Mouse (Mus musculus): Measurements from ENCODE around the gene Apoe.
A peak's percentile ranks its signal among the peaks of the same experiment; 100 is the strongest.

Apoe gene

DNA sequence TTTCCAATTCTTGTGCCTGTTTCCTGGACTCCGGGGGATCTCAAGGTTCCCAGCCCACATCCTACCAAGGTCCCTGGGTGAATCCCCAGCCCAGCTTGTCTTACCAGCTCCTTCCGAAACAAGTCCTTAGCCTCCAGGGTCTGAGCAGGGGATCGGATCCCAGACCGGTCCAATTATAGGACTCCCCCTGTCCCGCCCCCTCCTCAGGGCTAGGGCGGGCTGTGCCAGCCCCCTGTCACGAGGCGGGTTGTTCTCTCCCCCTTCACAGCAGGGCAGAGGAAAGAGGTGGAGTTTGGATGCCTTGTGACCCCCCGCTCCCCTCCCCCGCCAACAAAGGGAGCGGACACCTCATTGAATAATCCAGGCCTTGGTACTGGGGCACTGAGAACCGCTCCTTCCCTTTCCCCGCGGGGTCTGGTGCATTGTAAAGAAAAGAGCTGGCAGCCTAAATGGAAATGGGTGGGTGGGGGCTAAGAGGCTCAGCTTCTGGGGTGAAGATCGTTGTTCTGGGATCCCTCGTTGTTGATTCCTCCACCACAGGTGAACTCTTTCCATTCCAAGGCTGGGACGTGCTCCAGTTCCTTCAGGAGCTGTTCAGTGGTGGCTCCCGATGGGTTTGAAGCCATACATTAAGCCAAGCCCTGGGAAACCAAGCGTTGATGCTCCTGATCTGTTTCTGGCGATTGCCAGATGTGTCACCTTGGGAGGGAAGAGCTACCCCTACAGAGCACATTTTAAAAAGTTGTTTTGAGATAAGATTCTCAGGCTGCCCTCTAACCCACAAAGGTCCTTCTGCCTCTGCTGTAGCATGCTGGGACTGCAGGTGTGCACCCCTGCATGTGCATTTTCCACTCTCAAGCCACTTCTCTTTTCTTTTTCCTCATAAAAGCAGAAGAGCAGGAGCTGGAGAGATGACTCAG lies at the start of gene Apoe:
Apoe (minus strand) TSS at position 282 of the 920 bp plus-strand sequence.
- DNase-seq (ENCODE audit: low spot score in 2 of 2) = peak in 1 of 2 experiments; percentile 42

GRCm38 (mm10) chr7:19747420-19748218 lies 48.6 kb upstream of the Apoe start:
- peak; percentile 36 to 39 for DNase-seq (ENCODE audit: low spot score in 2 of 2)

- no peak for DNase-seq (ENCODE audit: low spot score in 2 of 2)
Observed at GRCm38 (mm10) chr7:19746426-19747201, 47.6 kb upstream of the Apoe start.

- no peak for DNase-seq (ENCODE audit: low spot score in 2 of 2)
Observed at GRCm38 (mm10) chr7:19745971-19746370, 47.0 kb upstream of the Apoe start.

DNA sequence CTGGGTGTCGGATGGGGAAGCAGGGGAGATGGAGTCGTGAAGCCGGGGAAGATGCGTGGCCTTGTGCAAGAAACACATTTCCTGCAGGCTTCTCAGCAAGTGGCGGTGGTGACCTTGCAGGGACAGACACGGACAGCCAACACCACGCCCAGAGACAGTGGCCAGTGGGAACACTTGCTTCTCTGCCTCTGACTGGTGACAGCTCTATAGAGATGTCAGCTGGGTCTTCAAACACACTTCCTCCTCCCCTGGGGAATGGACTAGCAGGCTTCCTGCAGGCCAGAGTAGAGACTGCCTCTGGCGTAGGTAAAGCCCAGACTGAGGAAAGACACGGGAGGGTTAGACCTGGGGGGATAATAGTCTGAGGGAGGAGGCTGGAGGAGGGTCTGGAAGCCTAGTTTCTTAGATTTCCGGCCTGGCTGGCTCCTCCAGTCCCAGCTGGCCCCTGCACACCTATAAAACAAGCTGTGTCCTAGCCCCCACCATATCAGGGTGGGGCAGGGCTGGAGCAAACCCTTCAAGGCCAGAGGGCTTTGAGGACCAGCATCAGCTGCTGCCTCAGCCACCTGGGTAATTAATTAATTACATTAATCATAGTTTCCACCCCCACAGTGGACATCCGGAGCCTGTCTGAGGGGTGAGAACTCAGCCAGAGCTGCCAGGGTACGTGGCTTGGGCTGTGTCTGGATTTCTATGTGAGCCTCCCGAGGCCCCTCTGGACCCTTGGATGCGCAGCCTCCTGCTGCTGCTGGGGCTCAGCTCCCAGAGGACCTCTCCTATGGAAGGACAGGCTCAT lies 45.8 kb upstream of the Apoe start:
- no peak for DNase-seq (ENCODE audit: low spot score in 2 of 2)

- no peak for DNase-seq (ENCODE audit: low spot score in 2 of 2)
Observed at GRCm38 (mm10) chr7:19743791-19744190, 44.8 kb upstream of the Apoe start.

DNA sequence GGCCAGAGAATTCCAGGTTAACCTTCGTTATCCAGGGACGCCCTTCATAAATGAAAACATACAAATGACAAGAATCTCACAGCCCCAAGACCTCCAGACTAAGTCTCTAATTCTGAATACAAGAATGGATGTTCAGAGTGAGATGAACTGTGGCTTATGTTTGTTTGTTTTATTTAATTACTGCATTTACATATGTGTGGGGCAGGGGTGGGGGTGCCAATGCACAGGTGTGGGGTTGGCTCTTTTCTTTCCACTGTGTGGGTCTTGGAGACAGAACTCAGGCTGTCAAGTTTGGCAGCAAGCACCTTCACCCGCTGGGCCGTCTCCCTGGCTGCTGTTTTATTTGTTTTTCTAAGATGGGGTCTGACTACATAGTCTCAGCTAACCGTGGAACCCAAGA lies 43.5 kb upstream of the Apoe start:
- DNase-seq (ENCODE audit: low spot score in 2 of 2) = no peak

- no peak for DNase-seq (ENCODE audit: low spot score in 2 of 2)
Observed at GRCm38 (mm10) chr7:19741329-19742031, 42.5 kb upstream of the Apoe start.

GRCm38 (mm10) chr7:19740269-19740668 lies 41.3 kb upstream of the Apoe start:
- DNase-seq (ENCODE audit: low spot score in 2 of 2) = no peak

GRCm38 (mm10) chr7:19738771-19739170 lies 39.8 kb upstream of the Apoe start:
- no peak for DNase-seq (ENCODE audit: low spot score in 2 of 2)

DNA sequence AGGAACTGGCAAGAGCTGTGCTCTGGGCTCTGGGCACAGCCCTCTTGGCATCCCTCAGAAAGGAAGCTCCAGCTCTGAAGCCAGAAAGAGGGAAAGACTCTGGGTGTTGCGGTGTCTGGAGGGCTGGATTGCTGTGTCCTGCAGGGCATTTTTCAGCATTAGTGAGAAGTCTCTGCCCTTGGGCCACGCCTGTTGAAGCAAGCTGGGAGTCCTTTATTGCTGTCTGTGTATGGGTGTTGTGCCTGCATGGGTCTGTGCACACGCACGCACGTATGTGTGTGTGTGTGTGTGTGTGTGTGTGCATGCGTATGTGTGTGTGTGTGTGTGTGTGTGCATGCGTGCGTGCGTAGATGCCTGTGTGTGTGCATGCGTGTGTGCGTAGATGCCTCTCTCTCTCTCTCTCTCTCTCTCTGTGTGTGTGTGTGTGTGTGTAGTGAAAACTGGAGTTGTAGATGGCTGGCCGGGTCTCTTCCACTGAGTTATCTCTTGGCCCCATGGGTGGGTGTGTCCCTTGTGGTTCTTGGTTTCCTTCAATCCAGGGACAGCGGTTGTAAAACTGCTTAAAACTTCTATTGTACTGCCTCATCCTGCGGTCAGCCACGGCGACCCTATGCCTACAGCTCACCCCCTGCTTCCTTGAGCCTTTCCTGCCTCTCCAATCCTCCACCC lies 37.5 kb upstream of the Apoe start:
- no peak for DNase-seq (ENCODE audit: low spot score in 2 of 2)

GRCm38 (mm10) chr7:19734178-19734666 lies 35.2 kb upstream of the Apoe start:
- no peak for DNase-seq (ENCODE audit: low spot score in 2 of 2)

- no peak for DNase-seq (ENCODE audit: low spot score in 2 of 2)
Observed at GRCm38 (mm10) chr7:19726541-19726940, 27.6 kb upstream of the Apoe start.

DNA sequence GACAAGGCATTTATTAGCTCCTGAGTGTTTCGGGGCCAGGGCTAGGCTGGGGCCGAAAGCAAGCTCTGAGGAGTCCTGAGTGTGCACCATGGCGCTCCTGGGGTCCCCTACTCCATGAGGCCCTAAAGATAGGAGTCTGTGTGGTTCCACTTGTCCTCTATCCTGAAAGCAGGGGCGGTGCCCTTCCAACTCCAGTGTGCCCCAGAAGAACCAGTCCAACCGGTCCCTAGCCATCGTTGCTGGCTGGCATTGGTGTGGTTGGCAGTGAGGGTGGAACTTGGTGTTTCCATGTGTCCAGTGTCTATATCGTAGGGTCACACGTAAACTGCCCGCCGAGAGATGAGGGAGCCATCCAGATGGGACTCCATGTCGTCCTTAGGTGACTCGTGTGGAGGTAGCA lies 25.2 kb upstream of the Apoe start:
- DNase-seq (ENCODE audit: low spot score in 2 of 2) = peak; percentile 59 to 75

GRCm38 (mm10) chr7:19722754-19723195 lies 23.8 kb upstream of the Apoe start:
- DNase-seq (ENCODE audit: low spot score in 2 of 2) = no peak

DNA sequence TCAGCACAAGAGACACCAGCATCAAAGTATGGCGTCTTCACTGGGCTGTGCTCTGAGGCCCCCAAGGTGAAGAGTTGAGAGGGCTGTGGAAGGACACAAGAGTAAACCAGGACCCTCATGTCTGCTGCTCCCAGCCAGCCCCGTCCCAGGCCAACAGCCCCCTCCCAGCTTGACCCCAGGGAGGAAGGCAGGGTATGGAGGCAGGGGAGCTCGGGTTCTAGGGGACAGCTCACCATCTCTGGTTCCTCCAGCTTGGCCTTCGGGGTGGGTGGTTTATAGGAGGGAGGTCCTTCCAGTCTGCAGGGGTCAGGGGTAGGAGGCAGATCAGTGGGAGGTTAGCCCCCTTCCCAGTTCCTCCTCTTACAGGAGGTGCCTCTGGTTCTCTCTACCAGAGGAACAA lies 20.2 kb upstream of the Apoe start:
- DNase-seq (ENCODE audit: low spot score in 2 of 2) = no peak

DNA sequence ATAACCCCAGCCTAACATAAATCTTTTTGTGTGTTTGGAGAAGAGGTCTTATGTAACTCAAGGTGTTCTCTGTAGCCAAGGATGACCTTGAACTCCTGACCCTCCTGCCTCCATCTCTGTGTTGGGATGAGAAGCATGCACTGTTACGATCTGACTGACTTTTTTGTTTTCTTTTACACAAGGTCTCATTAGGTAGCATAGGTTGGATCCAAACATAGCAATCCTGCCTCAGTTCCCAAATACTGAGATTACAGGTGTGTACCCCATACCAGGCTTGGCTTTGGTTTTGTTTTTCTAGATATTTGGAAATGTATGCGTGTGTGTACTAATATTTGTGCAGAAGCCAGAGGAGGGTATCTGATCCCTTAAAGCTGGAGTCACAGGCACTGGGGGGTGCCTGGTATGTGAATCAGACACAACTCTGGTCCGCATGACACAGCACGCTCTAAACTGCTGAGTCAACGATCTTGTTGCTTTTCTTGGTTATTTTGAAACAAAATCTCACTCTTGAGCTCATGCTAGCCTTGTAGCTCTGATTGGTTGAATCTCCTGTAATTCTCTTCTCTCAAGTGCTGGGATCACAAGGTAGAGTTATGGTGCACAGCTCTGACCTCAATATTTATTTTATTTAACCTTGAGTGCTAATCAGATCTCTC lies 19.4 kb upstream of the Apoe start:
- no peak for DNase-seq (ENCODE audit: low spot score in 2 of 2)

GRCm38 (mm10) chr7:19717346-19717745 lies 18.4 kb upstream of the Apoe start:
- DNase-seq (ENCODE audit: low spot score in 2 of 2) = no peak

GRCm38 (mm10) chr7:19716822-19717221 lies 17.8 kb upstream of the Apoe start:
- DNase-seq (ENCODE audit: low spot score in 2 of 2) = no peak

All from urinary bladder, adult 18-20 months (tissue).